Mouse (Mus musculus): ENCODE data around the gene Cd63. TPM values are rescaled to one million over a fixed set of nuclear protein-coding genes. Genes with fewer than 3 reads are reported as not detected.

The Cd63 gene
- polyA plus RNA-seq (2015; fragmentation: Nextera tagmentation; extraction: Ambion mirVana), result 240 and 284 TPM in 2 replicates

DNA sequence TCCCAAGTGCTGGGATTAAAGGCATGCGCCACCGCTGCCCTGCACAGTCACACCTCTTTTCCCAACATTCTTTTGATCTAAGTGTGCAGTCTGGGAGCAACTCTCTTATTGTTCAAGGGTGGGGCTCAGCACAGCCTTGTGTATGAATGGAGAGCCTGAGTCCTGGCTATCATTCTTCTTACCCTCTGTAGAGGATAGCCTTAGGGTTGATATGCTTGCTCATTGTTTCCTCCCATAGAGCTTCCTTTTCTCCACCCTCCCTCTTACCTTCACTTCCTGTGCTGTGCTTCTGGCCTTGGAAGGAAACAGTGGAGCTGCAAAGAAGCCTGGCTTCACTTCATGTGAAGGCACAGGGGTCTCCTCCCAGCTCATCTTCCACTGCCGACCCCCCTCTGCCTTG is at the start of gene Cd63:
Cd63 (plus strand) TSS at position 292 of the 400 bp plus-strand sequence.

DNA sequence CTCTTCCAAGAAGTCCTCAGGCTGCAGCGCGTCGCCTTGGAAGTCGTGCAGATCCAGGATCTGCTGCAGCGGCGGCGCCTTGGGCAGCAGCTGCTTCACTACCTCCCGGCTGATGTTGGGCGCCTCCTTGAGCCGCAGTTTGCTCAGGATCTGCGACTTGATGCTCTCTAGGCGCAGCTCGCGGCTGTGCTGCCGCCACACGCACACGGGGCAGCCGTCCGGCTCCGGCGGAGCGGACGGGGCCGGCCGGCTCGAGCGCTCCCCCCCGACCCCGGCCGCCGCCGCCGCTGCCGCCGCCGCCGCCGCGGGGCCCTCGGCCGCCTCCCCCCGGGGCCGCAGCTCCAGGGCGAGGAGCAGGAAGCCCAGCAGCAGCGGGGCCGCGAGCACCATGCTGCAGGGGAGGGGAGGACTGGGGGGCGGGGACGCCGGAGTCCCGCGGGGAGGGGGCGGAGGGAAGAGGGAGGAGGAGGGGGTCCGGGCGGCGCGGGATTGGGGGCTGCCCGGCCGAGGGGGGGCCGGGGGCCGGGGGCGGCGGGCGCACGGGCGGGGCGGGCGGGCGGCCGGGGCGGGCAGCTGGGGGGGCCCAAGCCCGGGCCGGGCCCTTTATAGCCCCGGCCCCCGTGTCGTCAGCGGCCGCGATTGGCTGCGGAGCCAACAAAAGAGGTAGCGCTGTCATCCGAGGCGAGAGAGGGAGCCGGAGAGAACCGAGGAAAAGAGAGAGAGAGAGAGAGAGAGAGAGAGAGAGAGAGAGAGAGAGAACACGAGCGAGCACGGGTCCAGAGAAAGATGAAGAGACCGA is 9.3 kb upstream of the Cd63 start, which contains the start of gene Gdf11:
Gdf11 (minus strand) TSS at position 423 of the 799 bp plus-strand sequence.

DNA sequence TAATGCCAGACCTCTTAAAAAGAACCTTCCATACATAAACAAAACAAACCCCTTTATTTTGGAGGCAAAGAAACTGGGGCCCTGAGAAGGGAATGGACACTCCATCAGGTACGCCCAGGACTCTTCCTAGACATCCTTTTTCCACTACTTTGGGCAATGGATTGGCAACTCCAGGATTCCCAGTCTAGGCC is 21.9 kb downstream of the Cd63 start, which contains the start of gene Rdh5:
Rdh5 (minus strand) TSS at position 67 of the 191 bp plus-strand sequence.

DNA sequence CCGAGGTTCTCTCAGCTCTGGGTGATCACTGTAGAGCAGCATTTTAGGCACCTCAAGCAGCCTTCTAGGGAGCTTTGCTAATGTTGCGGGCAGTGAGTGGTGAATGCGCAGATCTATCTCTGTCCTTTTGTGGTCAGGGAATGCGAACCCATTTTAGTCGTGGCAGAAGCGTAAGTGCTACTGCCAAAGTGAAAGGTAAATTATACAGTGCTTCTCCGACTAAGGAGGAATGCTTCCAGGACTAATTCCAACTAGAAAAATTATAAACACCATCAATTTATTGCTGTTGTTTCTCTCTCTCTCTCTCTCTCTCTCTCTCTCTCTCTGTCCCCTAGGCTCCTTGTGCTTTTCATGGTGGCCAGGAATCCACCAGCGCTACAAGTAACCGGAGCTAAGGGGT is 23.1 kb downstream of the Cd63 start, which contains the start of gene Bloc1s1:
Bloc1s1 (minus strand) TSS at position 101 of the 400 bp plus-strand sequence.

DNA sequence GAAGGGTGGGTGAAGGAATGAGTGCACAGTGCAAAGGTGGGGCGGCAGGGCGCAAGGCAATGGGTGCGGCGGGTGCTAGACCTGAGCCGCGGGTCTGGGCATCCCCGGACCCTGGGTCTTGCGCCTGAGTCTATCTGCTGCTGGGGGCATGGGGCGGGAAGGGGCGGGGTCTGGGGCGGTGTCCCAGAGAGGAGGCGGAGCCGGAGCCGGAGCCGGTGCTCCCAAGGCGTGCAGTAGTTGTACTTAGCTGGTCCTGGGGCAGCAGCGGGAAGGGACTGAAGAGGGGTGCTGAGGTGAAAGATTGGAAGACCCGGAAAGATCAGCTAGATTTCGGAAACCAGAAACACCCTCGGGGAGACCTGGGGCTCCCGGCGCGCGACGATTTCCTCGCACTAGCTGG is 32.8 kb downstream of the Cd63 start, which contains the start of gene Itga7:
Itga7 (plus strand) TSS at position 245 of the 400 bp plus-strand sequence.

DNA sequence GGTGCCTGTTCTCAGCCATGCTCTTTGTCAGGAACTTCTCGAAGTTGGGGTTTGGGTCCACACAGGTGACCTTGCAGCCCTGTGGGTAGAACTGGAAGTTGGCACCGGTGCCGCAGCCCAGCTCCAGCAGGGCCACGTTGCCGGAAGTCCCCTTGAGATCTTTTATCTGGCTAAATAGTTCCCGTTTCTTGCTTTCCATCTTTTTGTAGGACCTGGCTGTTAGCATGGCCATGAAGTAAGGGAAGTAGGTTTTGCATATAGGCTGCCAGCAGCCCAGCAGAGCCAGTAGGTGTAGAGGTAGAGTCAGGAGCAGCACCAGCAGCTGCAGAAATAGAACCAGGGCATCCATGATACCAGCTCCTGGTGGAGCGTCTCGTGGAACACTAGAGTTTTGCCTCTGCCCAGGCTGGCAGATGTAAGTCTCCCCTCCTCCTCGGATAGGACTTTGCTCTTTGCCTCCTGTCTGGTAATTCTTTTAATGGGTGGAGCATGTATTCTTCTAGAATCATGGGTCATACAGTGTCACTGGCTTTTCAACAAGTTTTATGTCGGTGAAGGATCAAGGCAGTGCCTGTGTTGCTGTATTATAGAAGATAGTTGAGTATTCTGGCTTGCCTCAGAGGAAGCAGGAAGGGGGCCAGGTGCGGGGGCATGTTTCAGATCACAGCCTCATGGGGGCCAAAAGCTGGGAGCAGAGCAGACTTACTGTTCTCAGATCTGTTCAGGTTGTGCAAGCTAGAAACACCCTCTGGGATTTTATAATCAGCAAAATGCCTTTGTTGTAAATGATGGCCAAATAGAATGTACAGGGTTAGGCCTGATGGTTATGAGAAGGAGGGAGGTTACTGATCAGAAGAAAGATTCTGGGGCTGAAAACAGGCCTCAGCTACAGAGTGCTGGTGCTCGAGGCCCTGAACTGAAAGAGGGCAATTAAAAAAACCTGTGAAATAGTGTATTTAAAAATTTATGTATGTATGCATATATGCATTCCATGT is 60.1 kb downstream of the Cd63 start, which contains the start of gene Mettl7b:
Mettl7b (minus strand) TSS at position 399 of the 995 bp plus-strand sequence.

Other genes starting within 250 kb of the Cd63 start
- gene Suox, start 226.9 kb upstream of the Cd63 start, polyA plus RNA-seq (2015; fragmentation: Nextera tagmentation; extraction: Ambion mirVana), result 2.7 and 3.1 TPM in 2 replicates
- 28.3 and 31.8 TPM in 2 replicates for gene Rab5b, start 204.7 kb upstream of the Cd63 start, polyA plus RNA-seq (2015; fragmentation: Nextera tagmentation; extraction: Ambion mirVana)
- 0.48 and 0.61 TPM in 2 replicates for gene Pmel, start 196.8 kb upstream of the Cd63 start, polyA plus RNA-seq (2015; fragmentation: Nextera tagmentation; extraction: Ambion mirVana)
- 69.6 and 73.1 TPM in 2 replicates for gene Cdk2, start 196.0 kb upstream of the Cd63 start, polyA plus RNA-seq (2015; fragmentation: Nextera tagmentation; extraction: Ambion mirVana)
- gene Dgka, start 156.1 kb upstream of the Cd63 start, polyA plus RNA-seq (2015; fragmentation: Nextera tagmentation; extraction: Ambion mirVana), result 3.3 and 5.3 TPM in 2 replicates
- 23.9 and 26.6 TPM in 2 replicates for gene Pym1, start 153.1 kb upstream of the Cd63 start, polyA plus RNA-seq (2015; fragmentation: Nextera tagmentation; extraction: Ambion mirVana)
- gene Mmp19, start 110.1 kb upstream of the Cd63 start, polyA plus RNA-seq (2015; fragmentation: Nextera tagmentation; extraction: Ambion mirVana), result 0.67 and 1.2 TPM in 2 replicates
- gene Dnajc14, start 96.9 kb upstream of the Cd63 start, polyA plus RNA-seq (2015; fragmentation: Nextera tagmentation; extraction: Ambion mirVana), result 21.1 and 26.6 TPM in 2 replicates
- gene Tmem198b, start 96.6 kb upstream of the Cd63 start, polyA plus RNA-seq (2015; fragmentation: Nextera tagmentation; extraction: Ambion mirVana), result 3.9 and 6.1 TPM in 2 replicates
- gene Sarnp, start 83.7 kb upstream of the Cd63 start, polyA plus RNA-seq (2015; fragmentation: Nextera tagmentation; extraction: Ambion mirVana), result 118 and 139 TPM in 2 replicates
- gene Ormdl2, start 79.3 kb upstream of the Cd63 start, polyA plus RNA-seq (2015; fragmentation: Nextera tagmentation; extraction: Ambion mirVana), result 68.8 and 73.7 TPM in 2 replicates
- 0.82 and 1.2 TPM in 2 replicates for gene Gdf11, start 9.3 kb upstream of the Cd63 start, polyA plus RNA-seq (2015; fragmentation: Nextera tagmentation; extraction: Ambion mirVana)
- gene Rdh5, start 21.9 kb downstream of the Cd63 start, polyA plus RNA-seq (2015; fragmentation: Nextera tagmentation; extraction: Ambion mirVana), result 4.8 and 5.9 TPM in 2 replicates
- 116 and 145 TPM in 2 replicates for gene Bloc1s1, start 23.0 kb downstream of the Cd63 start, polyA plus RNA-seq (2015; fragmentation: Nextera tagmentation; extraction: Ambion mirVana)
- 2.5 and 3.2 TPM in 2 replicates for gene Itga7, start 32.8 kb downstream of the Cd63 start, polyA plus RNA-seq (2015; fragmentation: Nextera tagmentation; extraction: Ambion mirVana)
- 0.10 TPM in 1 of 2 replicates, not detected in the other for gene Mettl7b, start 60.0 kb downstream of the Cd63 start, polyA plus RNA-seq (2015; fragmentation: Nextera tagmentation; extraction: Ambion mirVana)
- gene Olfr9, start 88.4 kb downstream of the Cd63 start, polyA plus RNA-seq (2015; fragmentation: Nextera tagmentation; extraction: Ambion mirVana), result not detected in 2 replicates
- gene Olfr763, start 109.8 kb downstream of the Cd63 start, polyA plus RNA-seq (2015; fragmentation: Nextera tagmentation; extraction: Ambion mirVana), result not detected in 2 replicates
- not detected in 2 replicates for gene Olfr764-ps1, start 138.9 kb downstream of the Cd63 start, polyA plus RNA-seq (2015; fragmentation: Nextera tagmentation; extraction: Ambion mirVana)
- gene Olfr765, start 149.0 kb downstream of the Cd63 start, polyA plus RNA-seq (2015; fragmentation: Nextera tagmentation; extraction: Ambion mirVana), result not detected in 2 replicates
- not detected in 2 replicates for gene Olfr766-ps1, start 168.0 kb downstream of the Cd63 start, polyA plus RNA-seq (2015; fragmentation: Nextera tagmentation; extraction: Ambion mirVana)
- not detected in 2 replicates for gene Olfr767, start 181.9 kb downstream of the Cd63 start, polyA plus RNA-seq (2015; fragmentation: Nextera tagmentation; extraction: Ambion mirVana)
- not detected in 2 replicates for gene Olfr768, start 198.4 kb downstream of the Cd63 start, polyA plus RNA-seq (2015; fragmentation: Nextera tagmentation; extraction: Ambion mirVana)
- not detected in 2 replicates for gene Olfr769, start 216.9 kb downstream of the Cd63 start, polyA plus RNA-seq (2015; fragmentation: Nextera tagmentation; extraction: Ambion mirVana)
- gene Olfr770, start 238.0 kb downstream of the Cd63 start, polyA plus RNA-seq (2015; fragmentation: Nextera tagmentation; extraction: Ambion mirVana), result not detected in 2 replicates